Mouse (Mus musculus): ENCODE measurements around the gene Nup62. TPM values are rescaled to one million over a fixed set of nuclear protein-coding genes. Genes with fewer than 3 reads are reported as not detected.

Gene Nup62
- polyA plus RNA-seq, 1 experiment: 77.0 TPM

- TF ChIP-seq USF1 (IDR thresholded peaks at IDR 0.05; ENCODE audit: low read depth) (no peak), CEBPB (IDR thresholded peaks at IDR 0.05; ENCODE audit: insufficient read depth, poor library complexity, severe bottlenecking) (no peak), POLR2AphosphoS2 (IDR thresholded peaks at IDR 0.05; ENCODE audit: insufficient read length, low read depth) (no peak), MYOG (IDR thresholded peaks at IDR 0.05; ENCODE audit: control insufficient read depth in 1 of 3, insufficient read depth in 1 of 3, insufficient read length in 2 of 3, low read depth in 2 of 3) (no peak), MAX (IDR thresholded peaks at IDR 0.05; ENCODE audit: low read depth) (no peak), TCF12 (IDR thresholded peaks at IDR 0.05; ENCODE audit: insufficient read depth, poor library complexity, severe bottlenecking) (no peak), REST (IDR thresholded peaks at IDR 0.05; ENCODE audit: insufficient read depth, insufficient read length) (no peak), MYOD1 (IDR thresholded peaks at IDR 0.05; ENCODE audit: control insufficient read depth in 1 of 3, insufficient read length in 2 of 3, low read depth in 2 of 3) (no peak), POLR2A (IDR thresholded peaks at IDR 0.05; ENCODE audit: insufficient read length, low read depth) (no peak), E2F4 (IDR thresholded peaks at IDR 0.05; ENCODE audit: insufficient read depth) (no peak), TCF3 (IDR thresholded peaks at IDR 0.05; ENCODE audit: insufficient read length, low read depth) (no peak), SRF (IDR thresholded peaks at IDR 0.05; ENCODE audit: control insufficient read depth, insufficient read length, low read depth) (no peak)
- Histone ChIP-seq H3K4me3 (peak overlapping the region; percentile 94), H3K79me2 (ENCODE audit: control insufficient read depth, insufficient read depth) (peaks cover 83% of the 10 kb centered on the region), H3K36me3 (ENCODE audit: control insufficient read depth, insufficient read depth) (peaks cover 16% of the 10 kb centered on the region), H3K4me2 (ENCODE audit: low read depth) (peak overlapping the region; percentile 97), H3K27me3 (ENCODE audit: control insufficient read depth, insufficient read depth, insufficient read length) (no peaks in the 10 kb centered on the region), H3ac (ENCODE audit: control insufficient read depth, insufficient read length) (peak overlapping the region; percentile 65)
These were observed 1.6 kb downstream of the Nup62 start for GRCm38 (mm10) chr7:44817441-44817840.

- Histone ChIP-seq H3K27me3 (ENCODE audit: control insufficient read depth, insufficient read depth, insufficient read length) (no peaks in the 10 kb centered on the region), H3K36me3 (ENCODE audit: control insufficient read depth, insufficient read depth) (peaks cover 13% of the 10 kb centered on the region), H3K4me3 (peak overlapping the region; percentile 94), H3K4me2 (ENCODE audit: low read depth) (peak overlapping the region; percentile 97), H3K79me2 (ENCODE audit: control insufficient read depth, insufficient read depth) (peaks cover 90% of the 10 kb centered on the region), H3ac (ENCODE audit: control insufficient read depth, insufficient read length) (peak overlapping the region; percentile 41)
- TF ChIP-seq TCF3 (IDR thresholded peaks at IDR 0.05; ENCODE audit: insufficient read length, low read depth) (no peak), POLR2AphosphoS2 (IDR thresholded peaks at IDR 0.05; ENCODE audit: insufficient read length, low read depth) (no peak), REST (IDR thresholded peaks at IDR 0.05; ENCODE audit: insufficient read depth, insufficient read length) (no peak), TCF12 (IDR thresholded peaks at IDR 0.05; ENCODE audit: insufficient read depth, poor library complexity, severe bottlenecking) (no peak), CEBPB (IDR thresholded peaks at IDR 0.05; ENCODE audit: insufficient read depth, poor library complexity, severe bottlenecking) (no peak), POLR2A (IDR thresholded peaks at IDR 0.05; ENCODE audit: insufficient read length, low read depth) (no peak), MAX (IDR thresholded peaks at IDR 0.05; ENCODE audit: low read depth) (no peak), MYOD1 (IDR thresholded peaks at IDR 0.05; ENCODE audit: control insufficient read depth in 1 of 3, insufficient read length in 2 of 3, low read depth in 2 of 3) (no peak), MYOG (IDR thresholded peaks at IDR 0.05; ENCODE audit: control insufficient read depth in 1 of 3, insufficient read depth in 1 of 3, insufficient read length in 2 of 3, low read depth in 2 of 3) (no peak), USF1 (IDR thresholded peaks at IDR 0.05; ENCODE audit: low read depth) (no peak), SRF (IDR thresholded peaks at IDR 0.05; ENCODE audit: control insufficient read depth, insufficient read length, low read depth) (no peak), E2F4 (IDR thresholded peaks at IDR 0.05; ENCODE audit: insufficient read depth) (no peak)
These were observed 2.3 kb downstream of the Nup62 start for GRCm38 (mm10) chr7:44818164-44818563.

GRCm38 (mm10) chr7:44818751-44819235 lies 2.9 kb downstream of the Nup62 start:
- H3K4me2 ChIP-seq (ENCODE audit: low read depth): peak overlapping the region; percentile 97
- H3ac ChIP-seq (ENCODE audit: control insufficient read depth, insufficient read length): peak overlapping the region; percentile 41
- peaks cover 92% of the 10 kb centered on the region for H3K79me2 ChIP-seq (ENCODE audit: control insufficient read depth, insufficient read depth)

GRCm38 (mm10) chr7:44819391-44819790 lies 3.5 kb downstream of the Nup62 start:
- no peaks in the 10 kb centered on the region for H3K27me3 ChIP-seq (ENCODE audit: control insufficient read depth, insufficient read depth, insufficient read length)
- H3ac ChIP-seq (ENCODE audit: control insufficient read depth, insufficient read length): peak overlapping the region; percentile 41
- peak overlapping the region; percentile 97 for H3K4me2 ChIP-seq (ENCODE audit: low read depth)
- H3K4me3 ChIP-seq: peak overlapping the region; percentile 94
- peaks cover 4% of the 10 kb centered on the region for H3K36me3 ChIP-seq (ENCODE audit: control insufficient read depth, insufficient read depth)
- TF ChIP-seq REST (IDR thresholded peaks at IDR 0.05; ENCODE audit: insufficient read depth, insufficient read length) (no peak), MYOG (IDR thresholded peaks at IDR 0.05; ENCODE audit: control insufficient read depth in 1 of 3, insufficient read depth in 1 of 3, insufficient read length in 2 of 3, low read depth in 2 of 3) (no peak), TCF12 (IDR thresholded peaks at IDR 0.05; ENCODE audit: insufficient read depth, poor library complexity, severe bottlenecking) (no peak), POLR2A (IDR thresholded peaks at IDR 0.05; ENCODE audit: insufficient read length, low read depth) (no peak), TCF3 (IDR thresholded peaks at IDR 0.05; ENCODE audit: insufficient read length, low read depth) (no peak), SRF (IDR thresholded peaks at IDR 0.05; ENCODE audit: control insufficient read depth, insufficient read length, low read depth) (no peak), USF1 (IDR thresholded peaks at IDR 0.05; ENCODE audit: low read depth) (no peak), MAX (IDR thresholded peaks at IDR 0.05; ENCODE audit: low read depth) (no peak), POLR2AphosphoS2 (IDR thresholded peaks at IDR 0.05; ENCODE audit: insufficient read length, low read depth) (no peak), MYOD1 (IDR thresholded peaks at IDR 0.05; ENCODE audit: control insufficient read depth in 1 of 3, insufficient read length in 2 of 3, low read depth in 2 of 3) (no peak), CEBPB (IDR thresholded peaks at IDR 0.05; ENCODE audit: insufficient read depth, poor library complexity, severe bottlenecking) (no peak), E2F4 (IDR thresholded peaks at IDR 0.05; ENCODE audit: insufficient read depth) (no peak)
- H3K79me2 ChIP-seq (ENCODE audit: control insufficient read depth, insufficient read depth): peaks cover 92% of the 10 kb centered on the region

More at GRCm38 (mm10) chr7:44818751-44819235, 2.9 kb downstream of the Nup62 start:
- Histone ChIP-seq H3K4me3 (peak overlapping the region; percentile 94), H3K36me3 (ENCODE audit: control insufficient read depth, insufficient read depth) (peaks cover 10% of the 10 kb centered on the region), H3K27me3 (ENCODE audit: control insufficient read depth, insufficient read depth, insufficient read length) (no peaks in the 10 kb centered on the region)
- TF ChIP-seq CEBPB (IDR thresholded peaks at IDR 0.05; ENCODE audit: insufficient read depth, poor library complexity, severe bottlenecking) (peak; percentile 100), E2F4 (IDR thresholded peaks at IDR 0.05; ENCODE audit: insufficient read depth) (no peak), MYOG (IDR thresholded peaks at IDR 0.05; ENCODE audit: control insufficient read depth in 1 of 3, insufficient read depth in 1 of 3, insufficient read length in 2 of 3, low read depth in 2 of 3) (peak in 1 of 3 experiments; percentile 47), MYOD1 (IDR thresholded peaks at IDR 0.05; ENCODE audit: control insufficient read depth in 1 of 3, insufficient read length in 2 of 3, low read depth in 2 of 3) (no peak), TCF3 (IDR thresholded peaks at IDR 0.05; ENCODE audit: insufficient read length, low read depth) (no peak), POLR2A (IDR thresholded peaks at IDR 0.05; ENCODE audit: insufficient read length, low read depth) (peak; percentile 75), MAX (IDR thresholded peaks at IDR 0.05; ENCODE audit: low read depth) (no peak), POLR2AphosphoS2 (IDR thresholded peaks at IDR 0.05; ENCODE audit: insufficient read length, low read depth) (no peak), TCF12 (IDR thresholded peaks at IDR 0.05; ENCODE audit: insufficient read depth, poor library complexity, severe bottlenecking) (no peak)

All from myocyte (in vitro differentiated cells).